Mouse (Mus musculus) erythroblast, adult 5-6 weeks (primary cell): Measurements from ENCODE around the gene Obscn. TPM values are rescaled to one million over a fixed set of nuclear protein-coding genes. Genes with fewer than 3 reads are reported as not detected.
A peak's percentile ranks its signal among the peaks of the same experiment; 100 is the strongest.

Source experiments
- ATAC-seq: replicated peaks from 2 replicates; pipeline ENCODE4 v1.8.0; 2016; ENCODE audit warnings: moderate number of reproducible peaks, mild to moderate bottlenecking, moderate TSS enrichment, inconsistent platforms; ENCODE audit not compliant: poor library complexity, low FRiP score, severe bottlenecking
- total RNA-seq, 2 experiments: library from RNA; stranded (forward) in 1 of 2; stranded (reverse) in 1 of 2; fragments of 150-400 nt in 1 of 2; fragments of 200-764, 138-1000 nt in 1 of 2; gene quantifications; 2 replicates each; pipeline versions ENCODE4 v1.2.3 to v1.2.4; 2015 to 2017; ENCODE audit warnings: low replicate concordance in 2 of 2

The Obscn gene
- total RNA-seq, 2 experiments from 2014 or later: 0.96 to 2.7 TPM

DNA sequence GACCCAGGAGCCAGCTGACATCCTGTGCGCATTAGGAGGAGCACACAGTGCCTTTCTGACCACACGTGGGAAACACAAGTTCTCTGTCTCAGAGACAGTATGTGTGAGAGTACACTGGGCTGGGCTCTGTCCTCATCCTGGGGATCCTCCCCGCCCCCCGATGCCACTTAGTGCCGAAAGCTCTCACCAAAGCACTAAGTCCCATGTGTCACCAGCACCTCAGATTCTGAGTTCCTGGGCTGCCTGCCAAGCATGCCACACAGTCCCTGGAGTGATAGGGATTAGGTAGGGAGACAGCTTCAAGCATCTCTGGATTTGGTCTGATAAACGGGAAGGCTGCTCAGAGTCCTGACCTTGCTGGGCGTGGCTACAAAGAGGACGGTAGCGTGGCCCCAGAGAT, 145.4 kb downstream of the Obscn start:
- ATAC-seq: no peak

DNA sequence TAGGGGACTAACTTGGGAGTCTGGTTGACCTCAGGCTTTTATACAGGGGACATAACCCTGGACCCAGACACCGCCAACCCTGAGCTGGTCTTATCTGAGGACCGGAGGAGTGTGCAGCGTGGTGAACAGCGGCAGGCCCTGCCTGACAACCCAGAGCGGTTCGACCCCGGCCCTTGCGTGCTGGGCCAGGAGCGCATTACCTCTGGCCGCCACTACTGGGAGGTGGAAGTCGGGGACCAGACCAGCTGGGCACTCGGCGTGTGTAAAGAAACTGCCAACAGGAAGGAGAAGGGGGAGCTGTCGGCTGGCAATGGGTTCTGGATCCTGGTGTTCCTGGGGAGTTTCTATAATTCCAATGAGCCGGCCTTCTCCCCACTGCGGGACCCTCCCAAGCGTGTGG, 146.1 kb downstream of the Obscn start:
- ATAC-seq: no peak

DNA sequence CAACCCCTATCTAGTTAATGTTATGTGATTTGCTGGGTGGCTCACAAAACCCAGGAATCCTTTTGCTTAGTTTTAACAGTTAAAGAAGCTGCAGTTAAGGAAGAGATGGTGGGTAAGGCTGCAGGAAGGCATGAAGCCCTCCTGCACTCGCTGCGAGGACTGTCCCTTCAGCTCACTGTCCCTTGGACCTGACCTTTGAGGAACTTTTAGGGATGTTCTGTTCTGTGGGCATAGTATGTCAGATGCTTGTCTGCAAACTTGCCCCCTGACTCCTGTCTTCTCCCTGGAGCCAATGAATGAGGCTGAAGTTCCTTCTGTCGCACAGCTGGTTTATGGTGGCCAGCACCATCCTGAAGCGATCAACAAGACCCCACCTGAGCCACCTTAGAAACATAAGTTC, 147.0 kb downstream of the Obscn start:
- no peak for ATAC-seq

DNA sequence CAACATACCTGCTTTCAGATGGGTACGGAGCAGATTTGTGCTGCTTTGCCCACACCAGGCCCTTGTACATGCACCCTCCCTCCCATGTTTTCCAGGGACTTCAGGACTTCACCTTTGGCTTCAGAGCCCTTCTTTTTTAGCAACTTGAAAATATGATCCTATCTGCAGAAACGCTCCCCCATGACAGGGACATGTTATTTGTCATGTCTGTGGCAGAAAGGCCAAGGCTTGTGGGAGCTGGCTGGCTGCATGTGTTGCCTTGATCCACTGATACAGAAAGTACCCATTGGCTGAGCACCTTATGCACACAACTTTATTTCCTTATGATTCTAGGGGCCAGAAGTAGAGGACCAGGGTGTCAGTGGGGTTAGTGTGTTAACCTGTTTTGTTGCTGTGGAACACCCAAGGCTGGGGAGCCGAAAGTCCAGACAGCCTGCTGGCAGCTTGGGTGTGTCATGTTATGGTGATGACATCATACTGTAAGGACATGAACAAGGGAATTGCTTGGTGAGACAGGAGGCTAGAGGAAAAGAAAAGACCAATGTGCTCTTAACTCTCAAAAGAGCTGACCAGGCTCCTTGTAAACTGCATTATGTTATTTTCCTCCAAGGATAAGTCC, 150.8 kb downstream of the Obscn start:
- ATAC-seq: no peak

DNA sequence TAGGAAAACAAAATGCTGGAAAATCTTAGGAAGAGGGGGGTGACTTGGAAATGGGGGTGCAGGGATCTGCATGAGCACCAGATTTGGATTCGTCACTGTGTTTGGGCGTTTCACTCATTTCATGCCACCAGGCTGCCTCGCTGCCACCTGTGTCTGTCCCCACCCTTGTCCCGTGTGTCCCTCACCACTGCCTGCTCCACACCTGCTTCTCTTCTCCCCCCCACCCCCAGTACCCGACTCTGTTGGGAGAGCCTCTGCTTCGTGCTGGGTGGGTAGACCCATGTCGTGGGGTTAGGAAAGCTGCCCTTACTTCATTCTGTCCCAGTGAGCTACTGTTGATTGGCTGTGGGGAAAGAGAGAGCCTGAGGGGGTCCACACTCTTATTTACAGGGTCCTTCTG, 151.5 kb downstream of the Obscn start:
- no peak for ATAC-seq

DNA sequence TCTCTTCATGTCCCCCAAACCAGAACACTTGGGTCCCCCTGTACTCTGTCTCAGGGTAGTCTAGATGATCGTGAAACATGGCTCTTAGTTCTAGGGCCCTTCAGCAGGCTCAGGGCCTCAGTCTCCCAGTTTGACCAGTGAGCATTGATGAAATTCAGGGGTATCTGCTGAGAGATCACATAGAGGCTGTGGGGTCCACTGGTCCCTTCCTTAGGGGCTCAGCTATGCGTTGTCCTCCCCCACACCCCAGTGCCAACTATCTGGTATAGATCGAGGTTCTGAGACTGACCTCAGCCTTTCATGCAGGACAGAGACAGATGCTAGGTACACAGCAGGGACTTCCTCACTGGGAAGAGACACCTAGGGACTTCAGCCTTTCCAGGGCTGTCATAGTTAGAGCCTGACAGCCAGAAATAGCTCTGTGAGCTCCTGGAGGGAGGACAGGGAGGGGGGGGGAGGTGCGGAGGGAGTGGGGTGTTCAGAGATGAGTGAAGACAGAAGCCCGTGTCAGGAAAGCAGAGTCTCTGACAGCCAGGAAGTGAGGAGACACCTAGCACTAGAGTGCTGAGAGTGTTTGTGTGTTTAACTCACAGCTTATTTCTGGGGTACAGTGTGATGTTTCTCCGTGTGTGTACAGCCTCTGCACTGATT, 152.4 kb downstream of the Obscn start:
- ATAC-seq: no peak

DNA sequence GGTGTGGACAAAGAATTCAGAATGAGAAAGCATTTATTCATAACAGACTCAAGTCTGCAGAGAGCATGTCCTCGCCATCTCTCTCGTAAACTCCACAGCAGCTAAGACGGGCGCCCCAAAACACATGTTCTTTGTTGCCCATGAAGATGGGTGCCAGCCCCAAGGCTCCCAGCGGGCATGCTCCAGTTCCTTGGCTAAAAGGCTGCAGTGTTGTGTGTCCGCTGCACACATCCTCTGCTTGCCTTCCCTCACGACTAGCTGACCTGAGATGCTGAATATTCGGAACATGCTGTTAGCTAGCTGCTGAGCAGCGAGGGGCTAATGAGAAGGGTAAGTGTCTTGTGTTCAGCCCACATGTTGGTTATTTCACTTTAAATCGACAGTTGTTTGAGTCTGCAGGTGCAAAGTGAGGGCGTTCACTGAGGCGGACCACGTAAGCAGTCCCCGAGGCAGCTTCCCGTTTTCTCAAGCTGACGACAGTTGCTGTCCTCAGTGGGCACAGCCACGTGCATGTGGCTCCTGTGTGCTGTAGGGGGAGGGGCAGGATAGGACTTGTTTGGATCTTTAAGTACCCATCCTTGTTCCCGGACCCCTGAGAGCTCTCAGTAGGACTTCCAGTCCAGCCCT, 153.6 kb downstream of the Obscn start:
- no peak for ATAC-seq

DNA sequence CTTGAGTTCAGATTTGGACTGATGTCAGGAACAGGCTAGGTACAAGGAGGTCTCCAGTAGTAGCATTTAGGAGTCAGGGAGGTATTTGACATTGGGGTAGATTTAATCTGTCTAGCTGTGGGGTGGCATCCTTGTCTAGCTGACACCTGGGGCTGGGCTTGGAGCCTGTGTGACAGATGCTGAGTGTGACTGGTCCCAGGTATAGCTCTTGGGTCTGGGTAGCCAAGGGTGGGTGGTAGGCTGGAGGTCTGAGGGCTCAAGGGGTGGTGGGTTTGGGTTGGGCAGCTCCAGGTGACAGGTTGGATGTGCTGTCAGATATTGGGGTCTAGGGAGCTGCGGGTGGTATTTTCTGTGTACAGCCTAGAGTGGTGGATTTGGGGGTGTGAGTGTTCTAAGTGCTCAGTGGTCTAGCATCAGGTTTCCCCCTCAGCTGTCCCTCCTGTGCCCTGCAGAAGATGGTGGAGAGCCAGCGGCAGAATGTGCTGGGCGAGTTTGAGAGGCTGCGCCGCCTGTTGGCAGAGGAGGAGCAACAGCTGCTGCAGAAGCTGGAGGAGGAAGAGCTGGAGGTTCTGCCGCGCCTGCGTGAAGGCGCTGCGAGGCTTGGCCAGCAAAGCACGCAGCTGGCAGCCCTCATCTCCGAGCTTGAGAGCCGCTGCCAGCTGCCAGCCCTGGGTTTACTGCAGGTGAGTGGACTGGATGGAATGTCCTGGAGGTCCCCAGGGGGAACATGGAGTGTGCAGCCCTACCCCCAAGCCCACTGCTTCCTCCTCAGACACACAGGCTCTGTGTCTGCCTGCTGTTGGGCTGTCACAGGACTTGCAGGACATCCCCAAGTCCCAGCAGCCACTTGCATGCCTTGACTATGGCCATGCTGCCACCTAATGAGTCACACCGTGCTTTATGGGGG, 154.4 kb downstream of the Obscn start:
- ATAC-seq: peak; percentile 55

DNA sequence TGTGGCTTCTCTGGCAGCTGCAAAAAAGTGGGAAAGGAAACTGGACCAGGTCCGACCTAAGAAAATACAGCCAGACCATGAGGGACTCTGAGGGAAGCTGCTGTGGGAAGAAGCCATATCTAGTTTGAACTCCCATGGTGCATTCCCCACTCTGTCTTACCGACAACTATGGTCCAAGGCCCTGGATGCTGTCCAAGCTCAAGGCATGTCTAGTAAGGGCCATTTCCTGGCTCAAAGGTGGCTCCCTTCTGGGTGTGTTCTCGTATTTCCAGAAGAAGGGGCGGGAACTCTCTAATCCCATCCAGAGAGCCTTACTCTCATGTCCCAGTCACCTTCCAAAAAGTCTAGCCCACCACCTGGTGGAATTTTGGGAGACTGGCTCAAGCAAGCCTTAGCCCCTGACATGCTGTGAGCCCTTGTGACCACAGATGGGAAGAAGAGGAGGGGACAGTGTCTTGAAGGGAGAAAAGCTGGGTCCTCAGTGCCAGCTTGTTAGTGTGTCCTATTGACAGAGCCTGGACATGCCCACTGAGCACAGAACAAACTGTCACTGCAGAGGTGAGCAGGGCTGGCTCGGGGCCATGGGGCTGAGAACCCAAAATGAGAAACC, 155.7 kb downstream of the Obscn start:
- ATAC-seq: no peak

DNA sequence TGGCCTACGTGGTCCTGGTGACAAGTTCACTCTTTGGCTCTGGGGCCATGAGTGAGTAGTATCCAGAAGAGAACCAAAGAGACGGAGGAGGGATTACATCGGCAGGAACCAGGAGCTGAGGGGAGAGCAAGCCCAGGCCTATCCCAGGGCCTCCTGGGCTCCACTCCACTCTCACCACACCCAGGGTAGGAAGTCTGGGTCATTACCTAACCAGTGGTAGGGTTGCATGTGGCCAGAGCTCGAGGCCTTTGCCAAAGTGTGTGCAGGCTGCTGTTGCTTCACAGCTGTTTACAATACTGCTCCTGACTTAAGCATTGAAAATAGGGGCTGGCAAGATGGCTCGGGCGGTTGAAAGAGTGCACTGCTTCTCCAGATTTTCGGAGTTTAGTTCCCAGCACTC, 156.5 kb downstream of the Obscn start:
- ATAC-seq: no peak

DNA sequence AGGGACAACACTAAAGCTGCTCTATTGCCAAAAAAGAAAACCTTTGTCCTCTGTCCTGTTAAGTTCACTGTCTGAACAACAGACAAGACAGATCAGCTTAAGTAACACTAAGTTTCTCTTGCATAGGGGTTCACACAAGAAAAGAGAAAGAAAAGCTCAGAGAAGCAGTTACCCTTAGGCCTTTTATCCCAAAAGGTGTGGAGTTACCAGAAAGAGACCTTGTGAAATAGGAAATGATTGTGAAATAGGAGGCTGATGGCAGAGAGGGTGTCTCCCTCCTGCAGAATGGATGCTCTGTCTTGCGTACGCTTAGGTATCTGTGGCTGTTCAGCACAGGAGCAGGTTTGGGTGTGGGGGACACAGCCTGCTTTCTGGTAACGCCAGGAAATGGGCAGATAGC, 157.0 kb downstream of the Obscn start:
- no peak for ATAC-seq

DNA sequence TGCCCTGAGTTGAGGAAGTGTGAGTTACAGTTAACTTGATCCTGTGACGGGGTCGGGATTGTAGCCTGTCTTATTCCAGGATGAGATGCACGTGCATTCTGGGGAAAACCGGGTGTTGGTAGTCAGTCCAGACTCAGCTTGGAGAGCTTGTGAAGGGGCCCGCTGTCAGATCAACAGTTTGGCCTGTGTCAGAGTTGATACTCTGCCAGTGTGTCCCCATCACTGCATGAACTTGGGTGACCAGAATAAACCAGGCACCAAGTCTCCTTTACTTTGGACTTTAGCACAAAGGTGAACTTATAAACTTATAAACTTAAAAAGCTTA, 157.5 kb downstream of the Obscn start:
- peak; percentile 10; the same call in 1 of the 2 replicates for ATAC-seq

DNA sequence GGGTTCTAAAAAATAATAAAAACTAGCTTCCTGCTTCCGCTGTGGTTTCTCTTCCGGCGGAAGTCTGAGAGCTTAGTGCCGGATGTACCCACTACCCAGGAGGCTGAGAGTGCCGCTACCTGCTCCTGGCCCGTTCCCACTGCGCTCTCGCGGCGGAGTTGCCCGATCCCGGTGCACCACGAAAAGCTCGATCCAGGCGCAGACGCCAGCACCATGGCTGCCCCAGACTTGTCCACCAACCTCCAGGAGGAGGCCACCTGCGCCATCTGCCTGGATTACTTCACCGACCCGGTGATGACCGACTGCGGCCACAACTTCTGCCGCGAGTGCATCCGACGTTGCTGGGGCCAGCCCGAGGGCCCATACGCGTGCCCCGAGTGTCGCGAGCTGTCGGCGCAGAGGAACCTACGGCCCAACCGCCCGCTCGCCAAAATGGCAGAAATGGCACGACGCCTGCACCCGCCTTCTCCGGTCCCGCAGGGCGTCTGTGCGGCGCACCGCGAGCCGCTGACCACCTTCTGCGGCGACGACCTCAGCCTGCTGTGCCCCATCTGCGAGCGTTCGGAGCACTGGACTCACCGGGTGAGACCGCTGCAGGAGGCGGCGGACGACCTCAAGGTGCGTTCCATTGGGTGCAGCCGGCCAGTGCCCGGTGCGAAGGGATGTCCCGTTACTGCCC, 158.0 kb downstream of the Obscn start, which contains the start of gene Trim11:
Trim11 (plus strand) TSS at position 67 of the 679 bp plus-strand sequence.
- ATAC-seq: peak; percentile 44

DNA sequence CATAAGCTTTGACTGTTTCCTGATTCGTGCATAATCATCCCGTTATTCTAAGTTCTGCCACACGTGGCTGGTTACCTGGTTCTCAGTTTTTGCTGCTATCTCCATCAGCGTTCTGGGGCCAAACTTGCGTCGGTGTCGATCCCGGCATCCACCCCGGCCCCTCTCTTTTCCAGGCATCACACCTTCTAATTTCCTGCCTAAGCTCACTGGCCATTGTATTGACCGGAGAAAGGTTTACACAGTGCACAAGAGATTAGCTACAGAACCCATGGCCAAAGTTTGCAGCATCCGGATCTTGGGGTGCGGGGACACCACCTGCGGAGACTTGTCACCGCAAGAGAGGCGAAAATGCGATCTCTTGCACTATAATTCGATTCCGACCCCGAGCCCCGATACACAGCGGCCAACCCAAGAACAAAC, 158.6 kb downstream of the Obscn start:
- peak; percentile 44 for ATAC-seq

DNA sequence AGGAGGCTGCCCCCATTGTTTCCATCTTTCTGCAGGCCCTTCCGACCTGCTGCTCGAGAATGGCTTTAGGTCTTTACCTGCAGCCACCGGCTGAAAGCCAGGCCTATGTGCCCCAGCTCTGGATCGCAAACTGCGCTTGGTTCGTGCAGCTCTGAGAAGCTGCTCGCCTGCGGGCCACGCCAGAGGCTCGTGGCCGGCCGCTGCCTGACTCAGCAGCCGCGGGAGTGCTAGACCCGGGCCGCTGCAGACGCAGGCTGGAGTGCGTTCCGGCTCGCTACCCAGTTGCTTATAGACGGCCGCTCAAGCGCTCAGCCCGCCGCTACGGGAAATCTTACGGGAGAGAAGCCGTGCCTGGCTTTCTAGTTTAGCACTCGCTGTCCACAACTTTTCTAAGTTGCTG, 159.1 kb downstream of the Obscn start:
- peak; percentile 72 for ATAC-seq

DNA sequence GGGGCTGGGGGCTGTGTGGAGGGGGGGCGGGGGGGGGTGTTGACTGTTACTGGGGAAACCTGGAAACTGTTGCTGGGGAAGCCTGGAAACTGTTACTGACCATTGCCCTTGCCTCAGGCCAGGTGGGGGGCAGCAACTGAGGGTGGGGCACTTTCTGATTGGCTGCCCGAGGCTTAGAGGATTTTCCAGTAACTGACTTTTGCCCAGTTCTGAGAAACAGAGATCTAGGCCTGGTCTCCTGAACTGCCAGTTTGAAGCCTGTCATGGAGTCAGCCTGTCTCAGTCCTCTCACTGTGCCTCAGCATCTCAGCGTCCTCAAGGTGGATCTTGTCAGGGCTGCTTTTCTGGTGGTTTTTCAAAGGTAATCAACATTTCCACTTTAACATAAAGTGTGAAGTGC, 161.8 kb downstream of the Obscn start:
- ATAC-seq: no peak

DNA sequence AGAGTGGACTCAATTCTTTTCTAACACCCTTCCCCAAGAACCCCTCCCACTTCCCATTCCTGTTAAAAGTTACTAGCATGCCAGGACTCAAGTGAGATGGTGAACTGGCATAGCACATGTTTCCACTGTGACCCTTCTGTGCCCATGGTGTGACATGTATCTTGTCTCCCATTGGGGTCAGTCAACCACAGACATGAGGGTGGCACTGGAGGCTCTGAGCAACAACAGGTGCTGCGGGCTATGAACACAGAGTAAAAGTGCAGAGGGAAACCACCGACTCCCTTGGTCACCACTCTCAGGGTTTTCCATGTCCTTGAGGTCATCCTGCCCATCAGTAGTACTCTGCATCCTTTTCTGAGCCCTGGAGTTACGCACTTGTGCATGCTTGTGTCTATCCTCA, 164.4 kb downstream of the Obscn start:
- ATAC-seq: no peak

DNA sequence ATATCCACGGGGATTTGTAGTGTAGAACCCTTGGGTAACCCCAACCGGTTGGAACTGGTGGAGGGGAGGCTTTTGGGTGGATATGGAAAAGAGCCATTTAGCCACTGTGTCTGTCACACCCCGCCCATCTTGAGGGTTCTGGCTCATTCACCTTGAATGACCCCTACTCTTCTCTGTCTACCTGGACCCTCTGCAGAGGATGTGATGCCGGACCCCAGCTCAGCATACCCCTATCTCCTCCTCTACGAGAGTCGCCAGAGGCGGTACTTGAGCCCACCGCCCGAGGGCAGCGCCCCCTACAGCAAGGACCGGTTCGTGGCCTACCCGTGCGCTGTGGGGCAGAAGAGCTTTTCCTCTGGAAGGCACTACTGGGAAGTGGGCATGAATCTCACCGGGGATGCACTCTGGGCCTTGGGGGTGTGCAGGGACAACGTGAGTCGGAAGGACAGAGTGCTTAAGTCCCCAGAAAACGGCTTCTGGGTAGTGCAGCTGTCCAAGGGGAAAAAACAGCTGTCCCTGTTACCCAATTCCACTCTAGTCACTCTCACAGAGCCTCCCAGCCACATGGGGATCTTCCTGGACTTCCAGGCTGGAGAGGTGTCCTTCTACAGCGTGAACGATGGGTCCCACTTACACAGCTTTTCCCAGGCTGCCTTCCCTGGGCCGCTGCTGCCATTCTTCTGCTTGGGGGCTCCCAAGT, 165.2 kb downstream of the Obscn start:
- ATAC-seq: no peak

DNA sequence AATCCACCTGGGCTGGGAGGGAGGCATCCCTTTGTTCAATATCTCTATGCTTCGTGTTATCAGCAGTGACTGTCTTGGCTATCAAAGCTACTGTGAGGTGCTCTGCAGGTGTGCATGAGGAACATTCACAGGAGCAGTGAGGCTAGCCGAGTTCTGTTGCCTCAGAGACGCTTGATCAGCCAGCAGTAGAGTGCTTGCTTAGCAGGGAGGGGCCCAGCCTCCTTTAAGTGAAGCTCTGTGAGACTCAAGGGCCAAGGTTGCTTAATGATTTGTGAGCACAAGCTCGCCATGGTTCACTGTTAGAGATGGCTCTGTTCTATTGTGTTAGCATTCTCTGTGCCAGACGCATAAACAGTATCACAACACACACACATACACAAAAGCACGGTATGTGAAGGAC, 166.5 kb downstream of the Obscn start:
- no peak for ATAC-seq
